In genomic region chr2:31058443-31058842, GRCm38 (mm10) we compare ENCODE assay signal across 21 mouse cellular contexts.
"Had no signal": no experiment of that assay in that cellular context is flagged by ENCODE, and none has a peak within 500 bp of the region (broad histone marks: within the 10 kb centered on the region; RNA-seq: fewer than 3 reads in every experiment).

No protein-coding gene starts in this region.

- H3K4me3 ChIP-seq: liver, embryonic 13.5 days; liver, embryonic 15.5 days; lung, embryonic 15.5 days; megakaryocyte, embryonic 14.5 days; midbrain, embryonic 13.5 days; midbrain, embryonic 15.5 days; neural tube, embryonic 12.5 days; stomach, embryonic 15.5 days had no signal

- H3K27ac ChIP-seq: liver, embryonic 13.5 days; liver, embryonic 15.5 days; lung, embryonic 15.5 days; macrophage; midbrain, embryonic 13.5 days; midbrain, embryonic 15.5 days; neural tube, embryonic 12.5 days; stomach, embryonic 15.5 days; stomach, postnatal 0 days had no signal

- H3K4me1 ChIP-seq: lung, embryonic 15.5 days; midbrain, embryonic 13.5 days; midbrain, embryonic 15.5 days; neural tube, embryonic 12.5 days; stomach, embryonic 15.5 days had no signal

- DNase-seq: liver, embryonic 13.5 days; liver, postnatal 0 days; lung, adult 2 months; lung, postnatal 14 days; lung, postnatal 36 days; retina, postnatal 1 day; right cerebral cortex, adult 18-20 months; right cerebral cortex, postnatal 25 days; right cerebral cortex, postnatal 4 days; thymus, adult 2 months; thymus, postnatal 14 days; thymus, postnatal 36 days had no signal

- H3K9me3 ChIP-seq: liver, embryonic 13.5 days; liver, embryonic 15.5 days; lung, embryonic 15.5 days; megakaryocyte, embryonic 14.5 days; midbrain, embryonic 13.5 days; midbrain, embryonic 15.5 days; neural tube, embryonic 12.5 days; stomach, embryonic 15.5 days had no signal

- H3K27me3 ChIP-seq: liver, embryonic 13.5 days; liver, embryonic 15.5 days; lung, embryonic 15.5 days; megakaryocyte, embryonic 14.5 days; midbrain, embryonic 13.5 days; midbrain, embryonic 15.5 days; neural tube, embryonic 12.5 days; stomach, embryonic 15.5 days had no signal
